Mouse (Mus musculus): ENCODE measurements around the gene Src.
A peak's percentile ranks its signal among the peaks of the same experiment; 100 is the strongest.
"Not testable (repeated sequence)": the region's sequence is repeated elsewhere in the genome, so short reads cannot be mapped to it uniquely, and the experiment has no call there.

Gene Src

DNA sequence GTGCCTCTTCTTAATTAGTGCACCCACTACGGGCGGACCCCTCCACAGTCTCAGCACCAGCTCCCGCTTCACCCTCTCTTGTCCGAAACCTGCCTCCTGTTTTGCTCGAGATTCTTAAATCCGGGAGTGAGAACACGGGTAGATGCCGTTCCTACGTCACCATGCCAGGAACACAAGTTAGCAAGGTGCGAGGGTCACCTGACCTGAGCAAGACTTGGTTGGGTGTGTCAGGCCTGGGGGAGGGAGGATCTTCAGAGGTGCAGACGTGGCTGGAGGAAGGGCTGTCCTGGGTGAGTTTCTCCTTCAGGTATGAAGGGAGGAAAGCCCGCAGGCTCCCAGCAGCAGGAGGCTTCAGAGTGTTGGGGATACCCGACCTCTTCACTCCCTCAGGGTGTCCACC is at the start of gene Src:
Gene Src, plus strand, starts transcription at position 239 of the 400 bp plus-strand sequence.
- DNase-seq: no peak

DNA sequence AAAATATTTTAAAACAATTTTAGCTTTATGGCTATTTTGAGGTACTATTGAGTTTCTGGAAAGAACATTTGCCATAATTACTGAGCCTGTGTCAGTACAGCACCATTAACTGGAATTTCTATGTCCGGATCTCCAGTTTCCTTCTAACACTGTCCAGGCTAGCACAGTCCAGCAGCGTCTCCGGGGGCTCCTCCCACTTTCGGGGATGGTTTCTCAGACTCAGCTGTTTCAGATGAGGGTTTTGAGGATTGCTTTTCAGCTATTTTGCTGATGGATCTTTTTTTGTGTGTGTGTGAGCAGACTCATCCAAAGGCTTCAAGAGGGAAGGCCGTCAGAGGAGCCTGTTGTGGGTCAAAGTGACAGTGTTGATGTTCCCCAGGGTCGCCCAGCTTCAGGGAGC is 46.5 kb upstream of the Src start:
- DNase-seq: peak; percentile 15 to 26

DNA sequence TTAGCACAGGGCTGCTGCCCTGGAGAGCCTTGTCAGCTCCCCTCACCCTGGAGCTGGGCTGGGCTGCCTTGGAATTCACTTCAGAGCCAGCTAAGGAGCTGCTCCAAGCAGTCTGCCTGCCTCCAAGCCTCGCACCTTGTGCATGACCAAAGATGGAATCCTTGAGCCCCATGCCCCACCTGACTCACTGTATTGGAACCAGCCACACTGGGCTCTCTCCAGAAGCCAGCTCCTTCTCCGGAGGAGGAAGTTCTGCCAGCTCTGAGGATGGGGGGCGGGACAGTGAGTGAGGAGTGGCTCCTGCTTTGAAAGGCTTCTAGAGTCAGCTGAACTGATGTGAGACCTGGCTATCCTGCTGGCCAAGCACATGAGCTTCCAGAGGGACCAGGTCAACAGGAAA is 44.6 kb upstream of the Src start:
- DNase-seq: no peak

DNA sequence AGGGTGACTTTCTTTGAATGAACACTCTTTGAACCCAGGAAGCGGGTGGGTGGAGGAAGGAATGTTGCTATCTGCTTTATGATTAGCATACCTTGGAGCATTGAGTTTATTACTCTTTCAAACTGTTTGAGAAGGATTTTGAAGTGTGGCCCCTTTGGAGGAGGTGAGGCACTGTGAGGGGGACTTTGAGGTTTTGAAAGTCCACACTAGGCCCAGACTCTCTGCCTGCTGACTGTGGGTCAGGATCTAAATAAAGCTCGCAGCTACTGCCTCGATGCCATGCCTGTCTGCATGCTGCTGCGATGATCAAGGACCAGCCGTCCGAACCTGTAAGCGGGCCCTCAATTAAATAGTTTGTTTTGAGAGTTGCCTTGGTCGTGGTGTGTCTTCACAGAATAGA is 43.2 kb upstream of the Src start:
- DNase-seq: no peak

DNA sequence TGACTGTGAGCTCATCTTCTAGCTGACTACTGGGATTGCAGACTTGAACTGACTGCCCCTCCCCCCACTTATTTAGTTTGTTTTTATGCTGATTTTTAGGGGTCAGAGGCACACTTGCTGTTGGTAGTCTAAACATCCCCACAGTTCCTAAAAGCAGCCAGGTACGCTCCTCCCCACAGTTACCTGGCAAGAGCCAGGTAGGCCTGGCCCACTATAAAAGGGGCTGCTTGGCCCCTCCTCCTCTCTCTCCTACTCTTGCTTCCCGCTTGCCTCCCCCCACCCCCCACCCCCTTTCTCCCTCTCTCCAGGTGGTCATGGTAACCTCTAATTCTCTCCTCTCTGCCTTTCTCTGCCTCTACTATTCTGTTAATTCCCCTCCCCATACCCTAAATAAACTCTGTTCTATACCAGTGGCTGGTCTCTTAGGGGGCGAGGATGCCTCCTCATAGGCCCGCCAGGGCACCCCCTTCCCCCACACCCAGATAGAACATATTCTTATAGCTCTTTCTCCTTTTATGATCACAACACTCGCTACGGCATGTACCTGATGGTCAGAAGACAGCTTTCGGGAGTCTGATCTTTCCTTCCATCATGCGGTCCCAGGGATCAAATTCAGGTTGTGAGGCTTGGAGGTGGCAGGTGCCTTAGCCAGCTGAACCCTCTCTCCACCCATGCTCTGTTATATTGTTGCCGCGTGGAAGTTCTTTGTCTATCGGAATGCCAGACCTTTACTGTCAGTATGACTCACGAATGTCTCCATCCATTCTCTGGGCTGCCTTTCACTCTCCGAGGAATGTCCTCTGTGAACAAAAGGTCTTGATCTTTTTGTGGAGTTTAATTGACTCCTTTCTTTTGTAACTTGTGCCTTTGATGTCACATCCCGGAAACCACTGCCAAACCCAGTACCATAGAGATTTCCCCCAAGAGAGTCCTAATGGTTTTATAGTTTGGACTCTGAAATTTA is 42.2 kb upstream of the Src start:
- DNase-seq: no peak

DNA sequence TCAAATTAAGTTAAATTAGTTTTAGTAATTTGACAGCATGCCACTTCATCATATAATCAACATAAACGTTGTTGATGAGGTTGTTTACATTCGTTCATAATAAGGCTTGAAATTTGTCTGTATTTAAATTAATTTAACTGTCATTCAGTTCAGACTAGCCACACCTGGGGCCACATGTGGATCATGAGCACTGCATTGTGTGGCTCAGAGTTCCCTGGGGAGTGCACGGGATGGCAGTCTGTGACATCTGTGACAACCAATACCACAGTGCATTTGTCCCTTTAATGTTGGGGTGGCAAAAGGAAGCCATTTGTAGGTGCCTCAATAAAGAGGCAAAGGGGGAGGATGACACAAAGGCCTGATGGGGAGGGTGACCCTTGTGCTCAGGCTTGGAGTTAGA is 41.2 kb upstream of the Src start:
- DNase-seq: no peak

DNA sequence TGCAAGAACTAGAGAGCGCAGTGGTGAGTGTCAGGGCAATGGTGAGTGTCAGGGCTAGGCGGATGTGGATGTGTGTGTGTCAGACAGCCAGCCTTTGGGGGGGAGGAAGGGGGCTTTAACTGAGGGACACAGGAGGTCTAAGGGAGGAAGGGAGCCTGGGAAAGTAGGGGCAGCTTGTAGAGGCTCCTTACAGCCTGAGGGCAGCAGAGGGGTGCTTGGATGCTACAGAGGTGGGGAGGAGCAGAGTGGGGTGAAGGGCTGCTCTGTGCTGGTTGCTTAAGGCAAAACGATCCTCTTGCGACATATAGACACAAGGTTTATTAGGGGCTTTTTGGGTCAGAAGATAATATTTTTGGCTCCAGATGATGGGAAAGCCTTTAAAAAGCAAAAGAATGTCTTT is 33.4 kb upstream of the Src start:
- no peak for DNase-seq

DNA sequence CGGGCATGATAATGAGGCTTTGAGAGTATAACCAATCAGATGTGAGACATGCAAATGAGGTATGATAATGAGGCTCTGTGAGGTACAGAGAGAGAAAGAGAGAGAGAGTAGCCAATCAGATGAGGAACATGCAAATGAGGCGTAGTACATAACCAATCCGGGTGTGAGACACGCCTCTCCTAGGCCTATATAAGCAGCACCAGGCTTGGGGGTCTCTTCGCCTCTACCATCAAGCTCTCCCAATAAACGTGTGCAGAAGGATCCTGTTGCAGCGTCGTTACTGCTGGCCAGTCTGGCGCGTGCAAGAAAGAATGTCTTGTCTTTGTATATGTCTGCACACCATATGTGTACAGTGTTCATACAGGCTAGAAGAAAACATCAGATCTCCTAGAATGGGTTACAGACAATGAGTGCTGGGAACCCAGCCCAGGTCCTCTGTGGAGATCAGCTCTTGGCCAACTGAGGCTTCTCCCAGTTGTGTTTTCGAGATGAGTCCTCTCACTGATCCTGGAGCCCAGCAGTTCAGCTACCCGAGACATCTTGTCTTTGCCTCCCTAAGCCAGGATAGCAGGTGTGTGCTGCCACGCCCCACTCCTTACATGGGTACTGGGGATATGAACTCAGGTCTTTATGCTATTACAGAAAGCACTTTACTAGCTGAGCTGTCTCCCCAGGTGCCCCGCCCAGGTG is 29.2 kb upstream of the Src start:
- DNase-seq: not testable (repeated sequence)

DNA sequence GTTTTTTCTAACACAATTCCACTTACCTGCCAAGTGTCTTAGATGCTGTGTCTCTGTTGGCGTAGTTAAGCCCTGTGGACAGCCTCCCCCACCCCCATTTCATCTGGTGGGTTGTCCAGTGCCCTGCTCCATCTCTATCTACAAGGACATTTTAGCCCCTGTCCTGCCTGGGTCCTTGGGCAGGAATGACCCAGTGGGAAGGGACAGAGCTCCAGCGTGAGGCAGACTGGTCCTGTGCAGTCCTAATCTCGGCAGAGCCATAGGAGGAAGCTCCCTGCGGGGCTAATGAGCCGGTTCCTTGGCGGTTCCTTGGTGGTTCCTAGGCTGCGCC is 28.7 kb upstream of the Src start:
- no peak for DNase-seq

DNA sequence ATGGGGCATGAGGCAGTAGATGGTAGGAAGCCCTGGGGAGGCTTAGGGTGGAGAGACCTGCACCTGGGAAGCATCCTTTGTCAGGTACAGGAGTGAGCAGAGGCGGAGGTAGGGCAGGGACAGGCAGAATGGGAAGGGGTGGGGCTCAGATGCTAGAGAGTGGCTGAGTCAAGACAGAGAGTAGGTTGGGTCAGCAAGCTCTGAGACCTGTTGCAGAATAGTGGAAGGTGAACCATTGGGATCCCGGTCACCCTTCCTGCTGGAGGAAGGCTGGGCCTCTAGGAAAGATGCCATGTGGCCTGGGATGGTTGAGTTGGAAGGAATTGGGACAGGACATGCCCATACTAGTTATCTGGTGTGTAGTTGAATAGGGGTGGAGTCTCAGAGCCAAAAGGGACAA is 25.9 kb upstream of the Src start:
- no peak for DNase-seq

DNA sequence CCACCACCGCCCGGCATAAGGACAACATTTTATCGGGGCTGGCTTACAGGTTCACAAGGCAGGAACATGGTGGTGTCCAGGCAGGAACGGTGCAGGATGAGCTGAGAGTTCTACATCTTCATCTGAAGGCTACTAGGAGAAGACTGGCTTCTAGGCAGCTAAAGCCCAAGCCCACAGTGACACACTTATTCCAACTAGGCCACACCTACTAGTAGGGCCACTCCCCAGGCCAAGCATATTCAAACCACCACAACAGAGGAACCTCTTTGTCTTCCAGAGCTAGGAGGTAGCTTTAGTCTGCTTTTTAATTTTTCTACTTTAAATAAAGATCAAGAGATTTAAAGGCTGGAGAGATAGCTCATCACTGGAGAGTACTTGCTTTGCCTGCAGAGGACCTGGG is 24.7 kb upstream of the Src start:
- no peak for DNase-seq

DNA sequence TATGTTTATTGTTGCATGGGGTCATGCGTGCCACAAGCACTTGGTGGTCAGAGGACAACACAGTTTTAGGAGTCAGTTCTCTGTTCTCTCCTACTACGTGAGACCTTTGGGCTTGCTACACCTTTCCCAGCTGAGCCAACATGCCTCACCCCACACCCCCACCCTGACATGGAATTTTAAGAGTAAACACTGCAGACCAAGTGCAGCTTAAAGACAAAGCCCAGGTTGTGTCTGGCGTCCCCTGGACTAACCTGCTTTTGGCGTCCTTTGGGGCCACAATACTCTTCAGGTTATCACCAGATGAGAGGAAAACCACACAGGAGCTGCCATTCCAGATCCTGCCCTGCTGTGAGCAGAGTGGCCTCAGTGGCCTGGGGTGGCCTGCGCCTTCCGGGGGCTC is 23.4 kb upstream of the Src start:
- no peak for DNase-seq

DNA sequence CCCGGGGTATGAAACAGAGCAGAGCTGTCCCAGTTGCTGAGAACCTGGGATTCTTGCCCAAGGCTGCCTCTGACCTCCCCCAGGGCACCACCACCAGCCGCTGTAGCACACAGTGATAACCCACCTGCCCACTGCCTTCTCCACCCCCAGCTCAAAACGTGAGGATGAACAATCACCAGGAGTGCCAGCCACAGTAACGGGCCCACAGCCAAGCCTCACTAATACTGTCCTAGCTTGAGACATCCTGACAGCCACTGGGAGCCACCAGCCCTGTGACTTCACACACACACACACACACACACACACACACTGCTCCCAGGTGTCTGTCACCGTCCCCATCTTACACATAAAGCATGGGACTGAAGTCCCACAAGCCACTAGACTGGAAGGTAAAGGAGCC is 22.9 kb upstream of the Src start:
- DNase-seq: no peak

DNA sequence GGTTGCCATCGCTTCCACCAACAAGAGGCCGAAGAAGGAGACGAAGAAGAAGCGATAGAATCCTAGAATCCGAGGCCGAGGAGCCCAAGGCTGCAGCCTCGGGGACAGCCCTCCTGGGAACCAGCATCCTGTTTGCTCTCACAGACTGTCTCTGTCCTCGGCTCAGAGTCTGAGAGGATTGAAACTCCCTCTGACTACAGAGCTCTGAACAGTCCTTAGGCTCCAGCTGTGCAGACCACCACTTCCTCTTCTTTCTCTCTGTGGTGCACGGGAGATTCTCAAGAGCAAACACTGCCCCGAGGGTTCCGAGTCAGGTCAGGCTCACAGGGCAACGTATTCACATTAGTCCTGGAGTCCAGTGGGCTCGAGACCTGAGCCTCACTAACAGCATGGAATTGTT is 22.3 kb upstream of the Src start:
- no peak for DNase-seq

DNA sequence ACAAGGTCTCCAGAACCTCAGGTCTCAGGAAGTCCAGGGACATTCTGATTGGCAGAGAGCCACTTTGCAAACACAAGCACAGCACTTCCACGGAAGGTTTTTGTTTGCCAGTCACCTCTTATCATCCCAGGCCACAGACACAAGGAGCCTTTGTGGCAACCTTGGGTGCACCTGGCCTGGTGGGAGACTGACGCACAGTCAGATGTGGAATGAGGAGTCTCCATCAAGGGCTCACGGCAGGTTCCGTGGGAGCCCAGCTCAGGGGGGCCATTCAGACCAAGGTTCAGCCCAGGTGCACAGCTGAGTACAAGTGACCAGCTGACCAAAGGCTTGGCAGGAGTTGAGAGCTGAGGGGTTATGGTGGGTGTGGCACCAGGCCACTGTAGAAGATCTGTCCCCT is 20.9 kb upstream of the Src start:
- no peak for DNase-seq

DNA sequence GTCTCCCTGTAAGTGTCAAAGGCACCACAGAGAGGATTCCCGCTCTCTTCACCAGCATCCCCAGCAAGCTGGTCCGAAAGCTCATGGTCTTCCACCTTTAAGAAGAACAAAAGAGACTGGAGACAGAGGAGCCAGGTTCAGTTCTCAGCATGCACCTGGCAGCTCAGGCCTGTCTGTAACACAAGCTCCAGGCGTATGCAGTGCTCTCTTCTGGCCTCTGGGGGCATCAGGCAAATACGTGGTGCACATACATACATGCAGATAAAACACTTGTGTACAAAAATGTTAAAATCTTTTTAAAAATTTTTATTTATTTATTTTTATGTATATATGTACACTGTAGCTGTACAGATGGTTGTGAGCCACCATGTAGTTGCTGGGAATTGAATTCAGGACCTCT is 19.7 kb upstream of the Src start:
- DNase-seq: no peak

DNA sequence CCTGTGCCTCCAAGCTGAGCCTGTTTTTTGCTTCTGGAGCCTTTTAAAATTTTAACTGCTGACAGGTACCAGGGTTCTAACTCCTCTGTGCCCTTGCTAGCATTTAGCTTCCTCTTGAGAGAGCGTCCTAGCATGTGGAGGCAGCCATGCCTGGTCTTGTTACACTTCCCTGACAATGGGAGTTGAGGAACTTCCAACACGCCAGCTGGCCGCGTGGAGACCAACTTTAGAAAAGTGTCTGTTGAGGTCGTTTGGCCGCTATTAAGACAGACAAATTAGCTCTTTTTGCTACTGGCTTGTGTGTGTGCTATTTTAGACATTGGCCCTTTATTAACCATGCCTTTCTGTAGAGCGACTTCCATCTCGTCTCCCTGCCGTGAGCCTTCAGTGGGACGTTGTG is 18.4 kb upstream of the Src start:
- DNase-seq: no peak

DNA sequence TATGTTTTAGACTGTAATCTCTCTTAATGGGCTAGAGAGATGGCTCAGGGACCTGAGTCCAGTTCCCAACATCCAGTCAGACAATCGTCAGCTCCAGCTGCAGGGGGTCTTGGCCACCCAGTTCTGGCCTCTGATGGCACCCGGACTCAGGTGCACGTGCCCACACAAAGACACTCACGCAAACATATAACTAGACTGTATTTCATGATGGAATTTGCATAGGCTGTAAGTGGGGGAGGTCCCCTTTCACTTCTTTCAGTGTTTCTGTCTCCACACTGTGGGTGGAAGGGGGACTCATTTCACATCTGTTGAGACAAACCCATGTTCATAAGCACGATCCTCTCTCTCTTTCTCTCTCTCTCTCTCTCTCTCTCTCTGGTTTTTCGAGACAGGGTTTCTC is 17.8 kb upstream of the Src start:
- DNase-seq: no peak

DNA sequence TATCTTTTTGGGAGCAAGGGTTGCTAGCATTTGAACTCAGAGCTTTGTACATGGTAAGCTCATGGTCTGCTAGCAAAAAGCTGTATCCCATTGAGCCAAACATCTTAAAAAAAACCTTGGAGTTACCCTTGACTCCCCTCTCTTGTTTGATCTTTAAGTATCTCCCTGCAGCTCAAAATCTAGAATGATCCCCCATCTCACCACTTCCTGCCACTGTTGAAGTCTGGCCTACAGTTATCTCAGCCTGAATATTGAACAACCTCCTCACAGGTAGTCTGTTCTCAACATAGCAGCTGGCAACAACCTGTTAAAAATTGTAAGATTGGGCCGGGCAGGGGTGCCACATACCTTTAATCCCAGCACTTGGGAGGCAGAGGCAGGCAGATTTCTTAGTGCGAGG is 17.0 kb upstream of the Src start:
- no peak for DNase-seq

DNA sequence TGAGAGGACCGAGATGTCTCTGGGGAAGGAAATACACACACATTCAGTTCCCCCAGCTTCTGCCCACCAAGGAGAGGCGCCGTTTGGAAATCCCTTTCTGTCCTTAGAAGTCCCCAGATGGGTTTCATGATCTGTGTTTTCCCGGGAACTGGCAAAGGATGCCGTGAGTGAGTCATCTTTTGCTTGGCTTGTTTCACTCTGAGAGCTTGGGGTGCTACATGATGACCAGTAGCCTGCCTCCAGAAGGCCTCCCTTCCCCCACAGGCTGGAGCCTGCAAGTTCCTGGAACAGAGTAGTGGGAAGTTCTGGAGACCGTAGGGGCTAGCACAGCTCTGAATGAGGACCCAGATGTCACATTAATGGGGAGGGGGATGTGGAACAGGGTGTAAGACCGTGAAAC is 10.6 kb upstream of the Src start:
- no peak for DNase-seq

DNA sequence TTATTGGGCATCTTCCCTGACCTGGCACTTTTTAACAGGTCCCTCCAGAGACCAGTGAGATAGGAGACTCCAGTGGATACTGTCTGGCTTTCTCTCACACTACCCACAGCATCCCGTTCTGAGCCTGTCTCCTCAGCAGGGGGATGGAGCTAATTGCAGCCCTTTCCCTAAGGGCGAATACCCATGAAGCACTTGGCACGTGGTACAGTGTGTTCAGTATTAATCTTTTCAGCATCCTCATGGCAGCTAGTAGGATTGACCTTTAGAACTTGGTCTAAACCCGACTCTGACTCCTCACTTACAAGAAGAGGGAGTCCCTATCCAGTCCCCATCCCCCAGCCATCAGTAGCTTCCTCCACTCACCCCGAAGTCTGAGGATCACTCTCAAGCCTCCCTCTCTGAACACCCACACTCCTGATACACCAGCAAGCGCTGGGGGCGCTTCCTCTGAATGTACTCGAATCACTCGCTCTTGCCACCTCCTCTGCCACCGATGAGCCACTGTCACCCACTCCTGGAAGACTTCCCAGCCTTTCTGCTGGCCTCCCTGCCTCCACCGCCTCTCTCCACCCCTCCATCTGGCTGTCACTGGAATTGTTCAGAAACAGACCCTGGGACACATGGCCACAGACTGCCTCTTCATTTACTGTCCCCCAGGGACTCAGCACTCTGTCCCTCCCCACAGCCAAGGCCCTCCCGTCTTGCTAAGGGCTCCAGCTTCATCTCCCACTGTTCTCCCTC is 8.3 kb upstream of the Src start:
- no peak for DNase-seq

DNA sequence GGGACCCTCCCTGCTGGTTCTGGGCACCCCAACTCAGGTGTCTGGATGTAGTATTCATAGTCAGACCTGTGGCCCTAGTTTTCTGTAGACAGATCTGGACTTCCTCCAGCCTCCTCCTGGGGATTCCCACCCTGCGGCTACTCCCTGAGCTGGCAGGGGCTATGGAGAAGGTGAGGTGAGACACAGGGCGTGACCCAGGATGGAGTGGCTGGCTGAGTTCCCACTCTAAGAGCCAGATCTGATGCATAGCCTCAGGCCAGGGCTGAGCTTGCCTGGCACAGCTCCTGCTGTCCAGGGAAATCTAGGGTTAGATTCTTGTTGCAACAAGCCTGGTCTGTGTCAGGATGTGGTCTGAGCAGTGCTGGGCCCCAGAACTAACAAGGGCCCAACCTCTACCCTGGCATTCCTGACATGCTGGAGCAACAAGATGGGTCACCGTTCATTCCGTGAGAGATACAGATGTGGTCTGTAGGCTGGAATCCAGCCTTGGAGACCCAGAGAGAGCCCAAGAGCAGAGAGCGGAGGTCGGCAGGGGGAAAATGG is 7.0 kb upstream of the Src start:
- DNase-seq: no peak

DNA sequence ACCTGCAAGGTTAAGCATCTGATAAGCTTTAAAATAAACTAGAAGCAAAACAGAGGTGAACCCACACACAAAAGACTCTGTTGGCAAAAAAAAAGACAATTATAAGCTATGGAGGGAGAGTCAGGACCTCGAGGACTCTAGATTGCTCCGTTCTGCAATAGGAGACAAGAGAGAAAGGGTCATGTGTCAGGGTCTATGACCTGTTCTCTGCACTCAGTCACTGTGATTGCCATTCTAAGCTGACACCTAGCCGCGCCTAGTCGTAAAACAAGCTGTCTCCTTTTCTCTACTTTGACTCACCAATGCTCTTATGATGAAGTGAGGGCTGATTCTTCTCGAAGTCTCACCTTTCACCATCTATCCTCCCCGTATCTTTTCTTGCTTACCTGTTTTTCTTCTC is 5.7 kb upstream of the Src start:
- no peak for DNase-seq

DNA sequence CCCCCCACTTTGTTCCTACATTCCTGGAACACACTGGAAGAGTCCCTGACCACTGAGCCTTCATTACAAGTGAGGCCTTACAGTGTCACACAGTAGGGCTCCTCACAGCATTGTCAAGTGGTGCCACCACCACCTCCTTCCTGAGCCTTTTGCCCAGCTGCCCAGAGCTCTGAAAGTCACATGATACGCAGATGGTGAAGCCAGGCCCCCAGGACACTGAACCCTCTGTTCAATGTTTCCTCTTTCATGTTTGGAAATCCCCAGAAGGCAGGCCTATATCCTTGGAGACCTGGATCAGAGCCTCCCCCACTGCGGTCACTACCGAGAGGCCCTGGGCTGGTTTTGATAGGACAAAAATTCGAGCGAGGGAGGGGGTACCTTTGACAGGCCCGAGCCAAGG is 1.0 kb upstream of the Src start:
- no peak for DNase-seq
